Mouse (Mus musculus): ENCODE measurements at regions not wholly inside any gene's neighbourhood (a gene's known extent, or its start where the extent isn't known, plus 50 kb on each side); places are given as distances from the start of the nearest gene placed in this dataset. TPM values are rescaled to one million over a fixed set of nuclear protein-coding genes. Genes with fewer than 3 reads are reported as not detected.

DNA sequence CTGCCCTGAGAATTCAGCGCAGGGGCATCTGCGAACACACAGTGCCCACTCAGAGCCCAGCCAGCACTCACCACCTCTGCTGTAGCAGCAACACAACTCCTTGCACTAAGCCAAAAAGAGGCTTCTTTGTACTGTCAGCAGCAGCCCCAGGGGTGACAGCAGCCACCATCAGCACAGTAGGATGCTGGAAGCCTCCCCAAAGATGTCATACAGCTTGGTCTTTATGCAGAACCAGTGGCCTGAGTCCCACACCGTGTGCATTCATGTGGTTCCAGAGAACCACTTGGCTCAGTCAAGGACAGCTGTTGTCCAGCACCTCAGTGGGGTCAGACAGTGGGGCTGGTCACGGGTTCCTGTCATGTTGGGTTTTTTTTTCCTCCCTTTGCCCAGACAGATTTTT, 98.6 kb upstream of the Mc3r start:
- 84% methylated on average over 4 of the region's 4 CpGs for WGBS
- Histone ChIP-seq H3K9ac (no peak overlapping the region), H3K4me3 (no peak overlapping the region), H3K27ac (no peak overlapping the region), H3K9me3 (no peaks in the 10 kb centered on the region), H3K4me1 (no peaks in the 10 kb centered on the region), H3K27me3 (replicated peaks) (no peaks in the 10 kb centered on the region), H3K36me3 (replicated peaks) (no peaks in the 10 kb centered on the region), H3K4me2 (no peak overlapping the region)
- no peak for ATAC-seq (replicated peaks)

DNA sequence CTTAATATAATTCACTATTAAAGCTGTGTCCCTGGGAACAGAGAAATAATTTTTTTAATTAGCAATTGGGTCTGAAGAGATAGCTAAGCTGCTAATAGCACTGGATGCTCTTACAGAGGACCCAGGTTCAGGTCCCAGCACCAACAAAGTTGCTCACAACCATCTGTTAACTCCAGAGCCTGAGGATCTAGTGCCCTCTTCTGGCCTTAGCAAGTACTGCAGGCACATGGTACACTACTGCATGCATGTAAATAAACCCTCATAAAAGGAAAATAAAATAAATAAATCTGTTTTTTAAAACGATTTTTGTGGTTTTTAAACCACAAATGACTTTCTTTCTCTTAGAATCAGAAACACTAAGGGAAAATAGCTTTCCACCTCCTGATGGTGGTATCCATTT, 97.4 kb upstream of the Mc3r start:
- Histone ChIP-seq H3K4me2 (no peak overlapping the region), H3K27ac (no peak overlapping the region), H3K36me3 (replicated peaks) (no peaks in the 10 kb centered on the region), H3K4me1 (no peaks in the 10 kb centered on the region), H3K9me3 (no peaks in the 10 kb centered on the region), H3K4me3 (no peak overlapping the region), H3K9ac (no peak overlapping the region), H3K27me3 (replicated peaks) (no peaks in the 10 kb centered on the region)
- no peak for ATAC-seq (replicated peaks)
- WGBS = 73% methylated on average over 1 of the region's 1 CpGs

DNA sequence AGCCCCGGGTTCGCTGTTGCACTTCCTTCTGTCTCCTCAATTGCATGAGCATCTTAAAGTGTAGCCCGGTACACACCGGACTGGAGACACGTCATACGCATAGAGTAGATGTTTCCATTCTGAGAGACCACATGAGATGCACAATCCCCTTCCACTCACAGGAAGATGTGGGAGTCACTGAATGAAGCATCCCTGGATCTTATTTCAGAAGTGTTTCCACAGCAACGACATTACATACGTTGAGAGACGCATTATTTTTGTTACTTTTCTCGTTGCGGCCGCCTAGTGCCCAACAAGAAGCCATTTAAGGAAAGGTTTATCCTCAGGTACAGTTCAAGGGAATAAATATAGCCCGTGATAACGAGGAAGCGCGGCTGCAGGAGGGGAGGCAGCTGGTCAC, 88.4 kb upstream of the Mc3r start:
- Histone ChIP-seq H3K27ac (no peak overlapping the region), H3K9me3 (no peaks in the 10 kb centered on the region), H3K4me1 (no peaks in the 10 kb centered on the region), H3K27me3 (replicated peaks) (no peaks in the 10 kb centered on the region), H3K4me3 (no peak overlapping the region), H3K4me2 (no peak overlapping the region), H3K36me3 (replicated peaks) (no peaks in the 10 kb centered on the region), H3K9ac (no peak overlapping the region)
- 90% methylated on average over 16 of the region's 16 CpGs for WGBS
- ATAC-seq (replicated peaks) = no peak

DNA sequence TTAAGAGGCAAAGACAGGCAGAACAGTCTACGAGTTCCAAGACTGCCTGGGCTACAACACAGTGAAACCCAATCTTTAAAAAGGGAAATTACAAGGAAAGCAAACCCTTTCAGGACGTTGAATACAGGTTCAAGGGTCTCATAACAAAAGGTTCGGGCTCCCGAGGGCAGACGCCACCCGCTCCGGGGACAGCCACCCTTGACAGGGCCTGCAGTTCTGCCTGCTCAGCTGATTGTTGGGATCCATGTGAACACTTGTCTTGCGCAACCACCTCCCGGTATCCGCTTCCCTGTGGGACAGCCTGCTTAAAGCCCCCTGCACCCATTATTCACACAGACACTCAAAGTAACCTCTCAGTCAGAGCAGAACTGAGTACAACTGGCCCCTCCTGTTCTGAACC, 70.9 kb upstream of the Mc3r start:
- Histone ChIP-seq H3K9me3 (no peaks in the 10 kb centered on the region), H3K27ac (no peak overlapping the region), H3K4me2 (no peak overlapping the region), H3K4me1 (peaks cover 6% of the 10 kb centered on the region), H3K9ac (no peak overlapping the region), H3K36me3 (replicated peaks) (no peaks in the 10 kb centered on the region), H3K4me3 (no peak overlapping the region), H3K27me3 (replicated peaks) (no peaks in the 10 kb centered on the region)
- WGBS = 82% methylated on average over 10 of the region's 10 CpGs
- no peak for ATAC-seq (replicated peaks)

DNA sequence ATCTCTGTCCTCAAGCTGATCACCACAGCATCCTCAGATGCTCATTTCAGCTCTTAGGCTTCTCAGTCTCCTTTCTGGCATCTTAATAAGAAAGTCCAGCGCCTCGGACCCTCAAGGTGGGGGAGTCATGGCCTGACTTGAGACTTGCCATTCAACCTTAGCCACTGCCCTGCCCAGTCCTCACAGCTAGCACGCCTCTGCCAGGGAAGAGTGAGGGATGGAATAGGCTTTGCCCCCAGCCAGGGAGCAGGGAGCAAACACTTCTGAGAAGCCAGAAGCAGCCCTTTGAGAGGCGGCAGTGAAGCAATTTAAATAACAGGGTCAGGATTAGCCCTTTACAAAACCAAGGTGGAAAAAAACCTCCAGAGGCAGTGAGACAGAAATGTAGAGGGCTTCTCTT, 69.0 kb upstream of the Mc3r start:
- Histone ChIP-seq H3K9ac (no peak overlapping the region), H3K36me3 (replicated peaks) (no peaks in the 10 kb centered on the region), H3K27ac (no peak overlapping the region; the same call in 1 of the 2 replicates), H3K9me3 (no peaks in the 10 kb centered on the region), H3K4me3 (no peak overlapping the region), H3K4me2 (no peak overlapping the region), H3K27me3 (replicated peaks) (no peaks in the 10 kb centered on the region), H3K4me1 (peaks cover 6% of the 10 kb centered on the region)
- 37% methylated on average over 4 of the region's 4 CpGs for WGBS
- ATAC-seq (replicated peaks) = no peak

DNA sequence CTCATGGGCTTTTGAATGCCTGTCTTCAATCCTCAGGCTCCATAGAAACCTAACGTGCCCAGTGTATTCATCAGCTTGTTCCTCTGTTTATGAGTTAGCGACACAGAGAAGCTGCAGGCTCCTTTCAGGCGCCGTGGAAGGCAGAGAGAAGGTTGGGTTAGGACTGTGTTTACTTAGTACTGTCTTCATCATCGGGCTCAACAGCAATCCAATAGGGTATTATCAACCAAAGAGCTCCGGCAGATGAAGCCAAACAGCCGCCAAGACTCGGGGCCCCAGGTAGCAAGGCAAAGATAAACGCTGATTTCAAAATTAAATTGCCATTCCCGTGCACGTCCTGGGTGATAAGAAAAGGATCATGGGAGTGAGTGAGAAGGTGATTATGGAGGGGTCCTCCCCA, 50.5 kb upstream of the Mc3r start:
- Histone ChIP-seq H3K4me3 (no peak overlapping the region), H3K27ac (no peak overlapping the region), H3K4me1 (no peaks in the 10 kb centered on the region), H3K36me3 (replicated peaks) (no peaks in the 10 kb centered on the region), H3K9ac (no peak overlapping the region), H3K4me2 (no peak overlapping the region), H3K9me3 (no peaks in the 10 kb centered on the region), H3K27me3 (replicated peaks) (no peaks in the 10 kb centered on the region)
- 76% methylated on average over 11 of the region's 11 CpGs for WGBS
- no peak for ATAC-seq (replicated peaks)

Small RNA genes lying in the stretch of these regions (microRNA-seq; reads per million reads assigned to microRNA genes)
- not detected for gene Gm44301
